Mouse (Mus musculus) right cerebral cortex, adult 2 months (tissue): Measurements from ENCODE around the gene Dhps.
A peak's percentile ranks its signal among the peaks of the same experiment; 100 is the strongest.
"Not testable (repeated sequence)": the region's sequence is repeated elsewhere in the genome, so short reads cannot be mapped to it uniquely, and the experiment has no call there.

ENCODE experiments used
- DNase-seq, 2 experiments: peaks; one replicate each; pipeline ENCODE4 v3.0.0; 2021 to 2022; ENCODE audit warnings: low spot score in 2 of 2

Gene Dhps

DNA sequence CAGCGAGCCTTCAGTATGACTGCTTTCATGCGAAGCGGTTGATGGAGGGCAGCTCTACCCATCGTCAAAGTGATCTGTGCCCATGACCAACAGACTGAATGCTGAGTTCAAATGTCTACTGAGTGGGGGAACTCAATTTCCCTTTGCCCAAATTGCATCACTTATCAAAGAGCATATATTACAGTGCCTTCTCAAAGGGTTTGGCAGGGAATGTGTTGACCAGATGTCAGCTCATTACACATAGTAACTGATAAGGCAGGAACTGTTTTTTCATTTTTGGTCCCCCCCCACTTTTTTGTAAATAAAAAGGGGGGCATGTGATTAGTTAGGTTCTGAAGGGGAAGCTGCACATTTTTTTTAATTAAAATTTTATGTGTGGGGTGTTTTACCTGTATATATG is 9.0 kb upstream of the Dhps start:
- no peak for DNase-seq

GRCm38 (mm10) chr8:85065213-85065612 is 6.3 kb upstream of the Dhps start:
- DNase-seq, result no peak

- no peak for DNase-seq
Measured at GRCm38 (mm10) chr8:85067155-85067554, 4.4 kb upstream of the Dhps start.

GRCm38 (mm10) chr8:85067982-85068381 is 3.6 kb upstream of the Dhps start, which contains the start of gene Gm5741:
Gene Gm5741, minus strand, starts transcription at chr8:85067982.
- DNase-seq, result no peak

DNA sequence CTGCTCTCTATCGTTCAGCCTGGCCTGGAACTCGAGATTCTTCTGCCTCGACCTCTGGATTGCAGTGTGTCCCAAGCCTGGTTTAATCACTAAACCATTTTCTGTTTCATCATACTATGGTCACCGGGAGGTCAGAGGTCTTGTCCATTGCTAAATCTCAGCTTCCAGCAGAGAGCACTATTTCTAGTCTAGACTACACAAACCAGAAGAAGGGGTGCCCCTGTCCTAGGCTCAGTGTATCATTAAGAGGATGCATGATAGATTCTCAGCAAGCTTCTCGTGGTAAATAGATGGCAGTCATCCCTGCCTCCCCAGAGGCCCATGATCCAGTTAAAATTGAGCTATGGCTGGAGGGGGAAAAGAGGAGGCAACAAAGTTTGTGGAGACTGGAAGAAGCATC is 516 bp upstream of the Dhps start:
- no peak for DNase-seq

- peak in 1 of 2 experiments; percentile 60 for DNase-seq
Measured at GRCm38 (mm10) chr8:85072364-85072929, 890 bp downstream of the Dhps start.

GRCm38 (mm10) chr8:85073041-85073612 is 1.6 kb downstream of the Dhps start:
- DNase-seq, result no peak

GRCm38 (mm10) chr8:85074167-85074566 is 2.6 kb downstream of the Dhps start:
- DNase-seq, result no peak

- no peak for DNase-seq
Measured at GRCm38 (mm10) chr8:85074617-85075016, 3.1 kb downstream of the Dhps start.

DNA sequence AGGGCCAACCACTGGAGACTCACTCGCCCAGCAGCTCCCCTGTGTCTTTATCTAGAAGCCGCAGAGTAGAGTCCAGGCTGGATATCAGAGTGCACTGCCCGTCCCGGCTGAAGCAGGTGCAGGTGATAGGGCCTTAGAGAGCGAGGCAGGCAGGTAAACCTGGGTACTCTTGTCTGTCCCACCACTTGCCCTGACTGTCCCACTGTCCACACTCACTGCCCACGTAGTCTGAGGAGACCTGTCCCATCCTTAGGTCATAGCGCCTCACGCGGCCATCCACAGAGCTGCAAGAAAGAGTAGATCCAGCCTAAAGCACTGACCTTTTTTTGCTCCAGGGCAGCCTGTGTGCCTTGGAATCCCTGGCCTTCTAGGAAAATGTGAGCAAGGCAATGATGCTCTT is 4.4 kb downstream of the Dhps start:
- peak in 1 of 2 experiments; percentile 38 for DNase-seq

GRCm38 (mm10) chr8:85076993-85077392 is 5.4 kb downstream of the Dhps start:
- peak; percentile 83 to 84 for DNase-seq

DNA sequence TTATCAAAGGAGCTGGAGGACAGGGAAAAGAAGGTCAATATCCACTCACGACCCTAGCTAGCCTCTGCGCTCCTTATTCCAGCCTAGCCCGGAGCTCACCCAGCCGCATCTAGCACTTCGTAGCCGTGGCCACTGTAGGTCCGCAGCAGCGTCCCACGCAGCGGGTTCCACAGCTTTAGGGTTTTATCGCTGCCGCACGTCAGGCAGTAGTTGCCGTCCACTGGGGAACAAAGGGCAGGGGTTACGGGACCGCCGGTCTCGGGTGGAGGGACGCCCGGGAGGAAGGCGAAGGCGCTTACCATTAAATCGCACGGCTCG is 8.6 kb downstream of the Dhps start:
- DNase-seq, result no peak

GRCm38 (mm10) chr8:85080532-85081215 is 9.1 kb downstream of the Dhps start, which contains the start of gene Wdr83os:
Gene Wdr83os, plus strand, starts transcription at chr8:85080740.
- DNase-seq, result peak; percentile 64 to 65

GRCm38 (mm10) chr8:85081216-85081555 is 9.6 kb downstream of the Dhps start, which contains the start of gene Wdr83:
Gene Wdr83, minus strand, starts transcription at chr8:85081306.
- DNase-seq, result no peak

- DNase-seq, result not testable (repeated sequence)
Measured at GRCm38 (mm10) chr8:85082169-85082568, 10.6 kb downstream of the Dhps start.

- DNase-seq, result peak; percentile 90 to 91
Measured at GRCm38 (mm10) chr8:85083108-85083813, 11.7 kb downstream of the Dhps start, which contains the start of gene Man2b1. Gene Man2b1, plus strand, starts transcription at chr8:85083270.

DNA sequence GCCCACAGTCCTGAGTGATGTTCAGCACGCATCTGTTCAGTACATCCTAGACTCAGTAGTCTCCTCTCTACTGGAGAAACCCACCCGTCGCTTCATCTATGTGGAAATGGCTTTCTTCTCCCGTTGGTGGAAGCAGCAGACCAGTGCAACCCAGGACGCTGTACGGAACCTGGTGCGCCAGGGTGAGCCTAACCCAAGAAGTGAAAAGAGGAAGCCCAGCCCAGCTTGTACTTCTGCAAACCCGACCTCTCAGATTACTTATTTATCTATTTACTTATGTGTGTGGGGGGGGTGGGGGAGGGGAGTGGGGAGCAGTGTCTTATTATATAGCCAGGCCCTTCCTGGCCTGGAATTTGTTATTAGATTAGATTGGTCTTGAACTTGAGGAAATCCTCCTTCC is 13.1 kb downstream of the Dhps start:
- DNase-seq, result no peak

GRCm38 (mm10) chr8:85086238-85086637 is 14.7 kb downstream of the Dhps start:
- no peak for DNase-seq

GRCm38 (mm10) chr8:85088771-85089170 is 17.2 kb downstream of the Dhps start:
- DNase-seq, result no peak

DNA sequence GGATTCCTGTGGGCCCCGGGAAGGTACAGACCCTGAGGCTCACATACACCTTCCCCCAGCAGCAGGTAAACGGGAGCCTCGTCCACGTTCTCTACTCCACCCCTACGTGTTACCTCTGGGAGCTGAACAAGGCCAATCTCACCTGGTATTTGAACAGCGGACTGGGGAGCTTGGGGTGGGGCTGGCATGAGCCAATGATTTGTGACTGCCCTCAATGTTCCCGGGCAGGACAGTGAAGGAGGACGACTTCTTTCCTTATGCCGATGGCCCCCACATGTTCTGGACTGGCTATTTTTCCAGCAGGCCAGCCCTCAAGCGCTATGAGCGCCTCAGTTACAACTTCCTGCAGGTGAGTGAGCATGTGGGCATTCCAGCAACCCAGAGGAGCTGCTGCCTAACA is 19.3 kb downstream of the Dhps start:
- DNase-seq, result no peak

- DNase-seq, result no peak
Measured at GRCm38 (mm10) chr8:85091526-85092090, 20.1 kb downstream of the Dhps start.

- no peak for DNase-seq
Measured at GRCm38 (mm10) chr8:85095051-85095450, 23.5 kb downstream of the Dhps start.
